Comparison of ENCODE assay signal across 16 mouse cellular contexts in genomic region chr11:68539621-68540020, GRCm38 (mm10).
DNase-seq lines count a peak whose midpoint lies in the region.
"Had no signal": no experiment of that assay in that cellular context is flagged by ENCODE, and none has a peak within 500 bp of the region (broad histone marks: within the 10 kb centered on the region; RNA-seq: fewer than 3 reads in every experiment).

No protein-coding gene starts in this region.

- DNase-seq in heart, adult 11 months = peak; percentile 65
- DNase-seq in heart, adult 9 months (ENCODE audit: low spot score in 2 of 2) = no peak
- peak; percentile 34 to 36 for DNase-seq in right cerebral cortex, adult 2 months (ENCODE audit: low spot score in 2 of 2)
- DNase-seq in right cerebral cortex, postnatal 25 days = no peak
- DNase-seq in telencephalon, adult 2 months (ENCODE audit: low read depth, low spot score) = peak; percentile 70
- no peak for DNase-seq in c-Kit-positive CD71-positive TER-119-positive erythroid progenitor cells, embryonic 14.5 days (ENCODE audit: low spot score)
- DNase-seq: adrenal gland, adult 8-10 months; adrenal gland, postnatal 25 days; cerebellum, adult 11 months; cerebellum, adult 2 months; cerebellum, adult 9-11 months; cerebellum, postnatal 25 days; gastrocnemius, postnatal 10 days; gastrocnemius, postnatal 36 days; heart, postnatal 10 days; heart, postnatal 36 days had no signal

Comparison
In these comparisons a context has a peak if more than half of its experiments do, and no peak if none do; other contexts are left out.
1. DNase-seq: peak in heart, adult 11 months (single experiment), right cerebral cortex, adult 2 months (2 of 2) and telencephalon, adult 2 months (single experiment); none in heart, adult 9 months (0 of 2), right cerebral cortex, postnatal 25 days (single experiment) and c-Kit-positive CD71-positive TER-119-positive erythroid progenitor cells, embryonic 14.5 days (single experiment).